Mouse (Mus musculus) heart, postnatal 10 days (tissue): ENCODE measurements around the gene Cpped1. TPM values are rescaled to one million over a fixed set of nuclear protein-coding genes. Genes with fewer than 3 reads are reported as not detected.

Experiments used
- DNase-seq, 2 experiments: peaks; one replicate each; pipeline ENCODE4 v3.0.0; 2021
- intact Hi-C: fragments of 180-260 bp; cut with DNase I; formaldehyde crosslinking; loops from one replicate; pipeline ENCODE4 v1.15.1; 2025
- total RNA-seq, 2 experiments: library from RNA; stranded (reverse); gene quantifications; 2 replicates each; pipeline ENCODE4 v1.2.3; 2021

Cpped1 gene
- total RNA-seq, 2 experiments from 2014 or later = 69.2 to 73.6 TPM

GRCm38 (mm10) chr16:11778715-11779460 lies 130.4 kb downstream of the Cpped1 start:
- intact Hi-C loops = no loop called here
- DNase-seq = no peak

- intact Hi-C loops = no loop called here
These were observed 131.1 kb downstream of the Cpped1 start for GRCm38 (mm10) chr16:11778191-11778590.

GRCm38 (mm10) chr16:11776528-11776927 lies 132.7 kb downstream of the Cpped1 start:
- DNase-seq = peak; percentile 26 to 33

More at GRCm38 (mm10) chr16:11778191-11778590, 131.1 kb downstream of the Cpped1 start:
- DNase-seq = no peak

GRCm38 (mm10) chr16:11774321-11774720 lies 134.9 kb downstream of the Cpped1 start:
- intact Hi-C loops = no loop called here
- no peak for DNase-seq

More at GRCm38 (mm10) chr16:11776528-11776927, 132.7 kb downstream of the Cpped1 start:
- intact Hi-C loops = no loop called here

- DNase-seq = no peak
- intact Hi-C loops = no loop called here
These were observed 136.9 kb downstream of the Cpped1 start for GRCm38 (mm10) chr16:11772318-11772717.

GRCm38 (mm10) chr16:11757951-11758350 lies 151.3 kb downstream of the Cpped1 start:
- DNase-seq = no peak
- intact Hi-C loops = no loop called here

GRCm38 (mm10) chr16:11757471-11757870 lies 151.8 kb downstream of the Cpped1 start:
- DNase-seq = no peak
- intact Hi-C loops = no loop called here

- intact Hi-C loops = no loop called here
- no peak for DNase-seq
These were observed 152.5 kb downstream of the Cpped1 start for GRCm38 (mm10) chr16:11756598-11757245.

- intact Hi-C loops = no loop called here
- DNase-seq = no peak
These were observed 153.8 kb downstream of the Cpped1 start for GRCm38 (mm10) chr16:11755281-11756066.

- no peak for DNase-seq
- intact Hi-C loops = no loop called here
These were observed 155.1 kb downstream of the Cpped1 start for GRCm38 (mm10) chr16:11754136-11754535.

Other genes with a start within 250 kb of the Cpped1 start
- under 1 TPM in 1 of 2 experiments, not detected in 1; 0.05 TPM for gene Shisa9, start 74.7 kb upstream of the Cpped1 start, total RNA-seq